In the genomic region with DNA sequence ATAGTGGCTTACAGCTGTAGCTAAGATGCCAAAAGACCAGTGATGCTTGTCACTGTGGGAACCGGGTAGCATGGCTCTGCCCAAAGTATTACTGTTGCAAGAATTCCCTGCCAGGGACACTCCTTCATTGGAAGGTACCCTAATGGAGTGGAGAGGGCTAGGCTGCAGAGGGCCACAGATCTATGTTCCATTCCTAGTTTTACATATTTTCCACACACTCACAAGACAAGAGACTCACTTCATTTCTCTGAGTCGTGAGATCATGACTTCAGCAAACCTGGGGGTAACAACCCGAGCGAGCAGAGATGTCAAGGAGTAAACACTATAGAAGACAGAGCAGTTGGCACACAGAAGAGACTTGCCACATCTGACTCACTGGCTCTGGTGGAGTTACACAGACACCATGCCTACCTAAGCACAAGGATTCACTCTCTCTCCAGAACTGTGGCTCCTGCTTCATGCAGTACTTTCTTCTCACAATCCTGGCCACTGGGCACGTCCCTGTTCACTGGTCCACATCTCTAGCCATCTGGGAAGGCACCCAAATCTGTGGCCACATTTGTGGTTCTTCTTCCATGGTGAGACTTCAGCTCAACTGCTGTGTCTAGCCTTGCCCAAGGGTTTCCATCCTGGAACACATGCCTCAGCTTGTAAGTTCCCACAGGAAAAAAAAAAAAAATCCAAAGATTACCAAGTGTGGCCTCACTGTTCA, we compare ENCODE assay signal across 18 mouse cellular contexts. TPM values are rescaled to one million over a fixed set of nuclear protein-coding genes. Genes with fewer than 3 reads are reported as not detected.
DNase-seq lines count a peak whose midpoint lies in the region; ATAC-seq and TF ChIP-seq lines count a peak whose summit lies in the region.
"Had no signal": no experiment of that assay in that cellular context is flagged by ENCODE, and none has a peak within 500 bp of the region (broad histone marks: within the 10 kb centered on the region; RNA-seq: fewer than 3 reads in every experiment).

No protein-coding gene starts in this region.

- intact Hi-C loops in left cerebral cortex, adult 2 months (cut with DNase I) = no loop called here

- ATAC-seq in intestine, embryonic 14.5 days (replicated peaks; ENCODE audit: low FRiP score, low TSS enrichment, low read depth) = no peak
- ATAC-seq in stomach, postnatal 0 days (ENCODE audit: low FRiP score, low TSS enrichment) = no peak
- ATAC-seq in megakaryocyte progenitor cell, adult 5-6 weeks (replicated peaks; ENCODE audit: poor library complexity) = no peak
- ATAC-seq: activated CD4-positive, CD25-positive, alpha-beta regulatory T cell, adult 4 months; forebrain, embryonic 14.5 days had no signal

- H3K36me3 ChIP-seq in embryonic facial prominence, embryonic 10.5 days (replicated peaks) = no peaks in the 10 kb centered on the region
- no peaks in the 10 kb centered on the region for H3K36me3 ChIP-seq in intestine, embryonic 14.5 days (ENCODE audit: control insufficient read depth, insufficient read depth, low read length)
- H3K36me3 ChIP-seq in stomach, postnatal 0 days (ENCODE audit: control insufficient read depth, insufficient read depth, low read length) = no peaks in the 10 kb centered on the region
- H3K36me3 ChIP-seq: limb, embryonic 13.5 days had no signal

- no peak for TF ChIP-seq CTCF in left cerebral cortex, adult 2 months (IDR thresholded peaks at IDR 0.05)
- TF ChIP-seq CTCF in stomach, postnatal 0 days (IDR thresholded peaks at IDR 0.05; ENCODE audit: low read depth) = no peak

- H3K27me3 ChIP-seq in embryonic facial prominence, embryonic 10.5 days (replicated peaks; ENCODE audit: low read depth, poor library complexity, severe bottlenecking) = no peaks in the 10 kb centered on the region
- no peaks in the 10 kb centered on the region for H3K27me3 ChIP-seq in intestine, embryonic 14.5 days (replicated peaks; ENCODE audit: control insufficient read depth, insufficient read depth, low read length)
- no peaks in the 10 kb centered on the region for H3K27me3 ChIP-seq in stomach, postnatal 0 days (ENCODE audit: control insufficient read depth, insufficient read depth, low read length)
- H3K27me3 ChIP-seq: limb, embryonic 13.5 days had no signal

- H3K4me2 ChIP-seq in intestine, embryonic 14.5 days (ENCODE audit: low read length) = no peak overlapping the region
- H3K4me2 ChIP-seq in stomach, postnatal 0 days (replicated peaks; ENCODE audit: low read depth) = no peak overlapping the region
- H3K4me2 ChIP-seq: limb, embryonic 13.5 days had no signal

- H3K4me3 ChIP-seq in left cerebral cortex, adult 2 months = no peak overlapping the region
- no peak overlapping the region for H3K4me3 ChIP-seq in embryonic facial prominence, embryonic 10.5 days
- H3K4me3 ChIP-seq in intestine, embryonic 14.5 days (ENCODE audit: low read depth, low read length) = no peak overlapping the region
- no peak overlapping the region for H3K4me3 ChIP-seq in stomach, postnatal 0 days (ENCODE audit: low read depth, low read length)
- H3K4me3 ChIP-seq: limb, embryonic 13.5 days had no signal

- H3K9ac ChIP-seq in intestine, embryonic 14.5 days (ENCODE audit: low read length) = no peak overlapping the region
- no peak overlapping the region for H3K9ac ChIP-seq in stomach, postnatal 0 days (ENCODE audit: low read length)
- H3K9ac ChIP-seq: limb, embryonic 13.5 days had no signal

- H3K27ac ChIP-seq in left cerebral cortex, adult 2 months = peak overlapping the region; percentile 76
- peak overlapping the region; percentile 75 for H3K27ac ChIP-seq in embryonic facial prominence, embryonic 10.5 days (replicated peaks)
- peak overlapping the region; percentile 74 for H3K27ac ChIP-seq in intestine, embryonic 14.5 days (ENCODE audit: low read depth)
- H3K27ac ChIP-seq in stomach, postnatal 0 days (replicated peaks) = peak overlapping the region; percentile 78
- H3K27ac ChIP-seq: limb, embryonic 13.5 days; macrophage had no signal

- H3K9me3 ChIP-seq in embryonic facial prominence, embryonic 10.5 days = no peaks in the 10 kb centered on the region
- H3K9me3 ChIP-seq in intestine, embryonic 14.5 days (ENCODE audit: control insufficient read depth, low read length) = no peaks in the 10 kb centered on the region
- no peaks in the 10 kb centered on the region for H3K9me3 ChIP-seq in stomach, postnatal 0 days (ENCODE audit: control insufficient read depth, low read length)
- H3K9me3 ChIP-seq: limb, embryonic 13.5 days had no signal

- DNase-seq in left cerebral cortex, adult 2 months (ENCODE audit: extremely low spot score in 1 of 2, low spot score in 2 of 2) = no peak
- no peak for DNase-seq in left cerebral cortex, adult 8-10 months (ENCODE audit: low spot score in 2 of 2)
- DNase-seq in embryonic facial prominence, embryonic 10.5 days (ENCODE audit: low spot score) = no peak
- DNase-seq in intestine, embryonic 14.5 days (ENCODE audit: low spot score) = no peak
- DNase-seq in stomach, postnatal 0 days (ENCODE audit: low spot score) = no peak
- DNase-seq in urinary bladder, postnatal 4 days (ENCODE audit: low spot score in 2 of 2) = no peak
- DNase-seq: cerebellum, adult 9-11 months; kidney, adult 2 months; kidney, postnatal 36 days; layer of hippocampus, postnatal 36 days; lung, adult 18-20 months; right cerebral cortex, postnatal 25 days; thymus, adult 2 months had no signal

- H3K4me1 ChIP-seq in embryonic facial prominence, embryonic 10.5 days = peaks cover 44% of the 10 kb centered on the region
- H3K4me1 ChIP-seq in intestine, embryonic 14.5 days (replicated peaks; ENCODE audit: control insufficient read depth, insufficient read depth, low read length) = peaks cover 16% of the 10 kb centered on the region
- no peaks in the 10 kb centered on the region for H3K4me1 ChIP-seq in stomach, postnatal 0 days (replicated peaks; ENCODE audit: control insufficient read depth, insufficient read depth)

- WGBS in embryonic facial prominence, embryonic 10.5 days = 95% methylated on average over 5 of the region's 5 CpGs
- 80% methylated on average over 5 of the region's 5 CpGs for WGBS in intestine, embryonic 14.5 days
- WGBS in stomach, postnatal 0 days = 79% methylated on average over 5 of the region's 5 CpGs

- no peak for TF ChIP-seq EP300 in stomach, postnatal 0 days (optimal IDR thresholded peaks at IDR 0.05)

RNA-seq across cellular contexts. Expression of a gene that starts 31.9 kb away (rescaled TPM):
- 10 to 100 TPM; 17.7 to 19.5 TPM for total RNA-seq in left cerebral cortex, adult 2 months (2021)
- total RNA-seq in left cerebral cortex, adult 8-10 months (2022) = 10 to 100 TPM; 17.8 to 28.5 (median 20.7) TPM
- 16.7 and 17.5 TPM in 2 replicates for polyA plus RNA-seq in embryonic facial prominence, embryonic 10.5 days (2016; fragmentation: Nextera tagmentation; extraction: Ambion mirVana)
- 56.2 and 67.0 TPM in 2 replicates for polyA plus RNA-seq in intestine, embryonic 14.5 days (2014; fragmentation: Nextera tagmentation; extraction: Ambion mirVana)
- polyA plus RNA-seq in stomach, postnatal 0 days (2015; fragmentation: Nextera tagmentation; extraction: Ambion mirVana) = 19.1 TPM in 2 replicates
- 68.2 and 90.6 TPM in 2 replicates for total RNA-seq in megakaryocyte progenitor cell, adult 5-6 weeks (2015)
- total RNA-seq in megakaryocyte progenitor cell, adult 5-6 weeks (2017) = 77.9 and 88.5 TPM in 2 replicates
